Mouse (Mus musculus): ENCODE results near the gene Yy1. TPM values are rescaled to one million over a fixed set of nuclear protein-coding genes. Genes with fewer than 3 reads are reported as not detected.

Yy1 gene
- polyA plus RNA-seq, 1 experiment from 2014 or later = 14.4 TPM

GRCm38 (mm10) chr12:108856186-108856585, 63.4 kb downstream of the Yy1 start:
- Histone ChIP-seq H3K9me3 (replicated peaks) (no peaks in the 10 kb centered on the region), H3K36me3 (peaks cover 34% of the 10 kb centered on the region), H3K4me1 (no peaks in the 10 kb centered on the region), H3K27me3 (ENCODE audit: low read depth, poor library complexity, severe bottlenecking) (no peaks in the 10 kb centered on the region), H3K27ac (replicated peaks) (no peak overlapping the region), H3K4me3 (no peak overlapping the region)
- no peak for DNase-seq (ENCODE audit: low spot score)
- WGBS = 90% methylated on average over 8 of the region's 8 CpGs

DNA sequence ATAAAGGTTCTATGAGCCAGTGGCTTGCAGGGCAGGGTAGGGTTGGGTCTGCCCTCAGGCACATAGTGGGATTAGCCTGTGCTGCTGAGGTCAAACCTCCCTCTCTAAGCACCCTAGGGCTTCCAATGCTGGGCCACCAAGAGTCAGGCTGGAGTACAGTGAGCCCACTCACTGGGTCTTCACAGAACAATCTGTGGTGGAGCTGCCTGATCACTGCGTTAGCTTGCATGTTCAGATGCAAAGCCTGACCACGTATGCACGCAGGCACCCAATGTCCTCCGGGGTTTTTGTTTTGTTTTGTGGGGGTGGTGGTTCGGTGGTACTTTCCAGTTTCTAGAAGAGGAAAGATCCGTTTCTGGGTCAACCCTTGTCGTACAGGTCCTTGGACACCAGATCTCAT, 64.3 kb downstream of the Yy1 start:
- Histone ChIP-seq H3K27me3 (ENCODE audit: low read depth, poor library complexity, severe bottlenecking) (no peaks in the 10 kb centered on the region), H3K4me1 (no peaks in the 10 kb centered on the region), H3K36me3 (peaks cover 43% of the 10 kb centered on the region), H3K27ac (replicated peaks) (0 out of 2 replicates have a peak overlapping the region, but pooled peaks have one; percentile 38), H3K9me3 (replicated peaks) (no peaks in the 10 kb centered on the region), H3K4me3 (no peak overlapping the region)
- DNase-seq (ENCODE audit: low spot score) = no peak
- WGBS = 90% methylated on average over 7 of the region's 7 CpGs

DNA sequence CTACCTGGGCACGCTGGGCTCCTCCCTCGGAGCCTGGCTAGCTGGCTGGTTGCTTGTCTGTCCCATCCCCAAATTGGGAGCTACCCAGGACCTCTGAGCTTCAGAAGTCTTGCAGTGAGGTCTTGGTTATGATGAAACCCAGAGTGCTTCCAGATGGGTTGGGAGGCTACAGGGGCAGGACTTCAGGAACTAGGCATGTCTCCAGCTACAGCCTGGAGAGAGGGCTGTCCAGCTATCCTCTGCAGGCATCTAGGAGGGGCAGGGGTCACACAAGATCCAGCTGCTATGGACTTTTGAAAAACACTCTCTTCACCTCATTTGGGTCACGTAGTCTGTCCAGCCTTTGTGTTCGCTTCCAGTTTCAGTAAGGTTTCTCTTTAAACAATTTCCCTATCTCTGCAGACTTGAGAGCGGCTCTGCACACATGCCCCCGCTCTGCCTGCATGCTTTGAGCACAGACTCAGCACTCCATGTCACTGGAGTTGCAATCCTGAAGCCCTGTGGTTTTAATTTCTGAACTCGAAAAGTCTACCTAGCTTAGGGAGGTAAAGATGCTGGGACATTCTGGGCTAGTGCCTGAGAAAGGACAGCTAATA, 64.9 kb downstream of the Yy1 start:
- 87% methylated on average over 7 of the region's 7 CpGs for WGBS
- H3K4me1 ChIP-seq = no peaks in the 10 kb centered on the region
- no peak overlapping the region for H3K4me3 ChIP-seq
- H3K9me3 ChIP-seq (replicated peaks) = no peaks in the 10 kb centered on the region
- no peak for DNase-seq (ENCODE audit: low spot score)
- H3K27me3 ChIP-seq (ENCODE audit: low read depth, poor library complexity, severe bottlenecking) = no peaks in the 10 kb centered on the region
- 0 out of 2 replicates have a peak overlapping the region, but pooled peaks have one; percentile 38 for H3K27ac ChIP-seq (replicated peaks)
- H3K36me3 ChIP-seq = peaks cover 49% of the 10 kb centered on the region

- peaks cover 57% of the 10 kb centered on the region for H3K36me3 ChIP-seq
- DNase-seq (ENCODE audit: low spot score) = no peak
- whole genome bisulfite sequencing = 89% methylated on average over 5 of the region's 5 CpGs
Measured at GRCm38 (mm10) chr12:108858486-108858885, 65.7 kb downstream of the Yy1 start.

GRCm38 (mm10) chr12:108865007-108865494, 72.3 kb downstream of the Yy1 start:
- 91% methylated on average over 6 of the region's 6 CpGs for WGBS
- DNase-seq (ENCODE audit: low spot score) = no peak
- H3K36me3 ChIP-seq = peaks cover 100% of the 10 kb centered on the region

More at GRCm38 (mm10) chr12:108858486-108858885, 65.7 kb downstream of the Yy1 start:
- Histone ChIP-seq H3K27me3 (ENCODE audit: low read depth, poor library complexity, severe bottlenecking) (no peaks in the 10 kb centered on the region), H3K9me3 (replicated peaks) (no peaks in the 10 kb centered on the region), H3K4me1 (no peaks in the 10 kb centered on the region), H3K27ac (replicated peaks) (no peak overlapping the region), H3K4me3 (no peak overlapping the region)

GRCm38 (mm10) chr12:108869575-108869974, 76.8 kb downstream of the Yy1 start:
- Histone ChIP-seq H3K36me3 (peaks cover 99% of the 10 kb centered on the region), H3K4me3 (no peak overlapping the region), H3K27me3 (ENCODE audit: low read depth, poor library complexity, severe bottlenecking) (no peaks in the 10 kb centered on the region), H3K9me3 (replicated peaks) (no peaks in the 10 kb centered on the region), H3K4me1 (no peaks in the 10 kb centered on the region), H3K27ac (replicated peaks) (no peak overlapping the region)
- DNase-seq (ENCODE audit: low spot score) = no peak
- 83% methylated on average over 2 of the region's 2 CpGs for WGBS

More at GRCm38 (mm10) chr12:108865007-108865494, 72.3 kb downstream of the Yy1 start:
- Histone ChIP-seq H3K4me1 (no peaks in the 10 kb centered on the region), H3K9me3 (replicated peaks) (no peaks in the 10 kb centered on the region), H3K4me3 (no peak overlapping the region), H3K27ac (replicated peaks) (no peak overlapping the region), H3K27me3 (ENCODE audit: low read depth, poor library complexity, severe bottlenecking) (no peaks in the 10 kb centered on the region)

MicroRNAs encoded within 50 kb of the gene (microRNA counts, 519-probe panel; counts per million panel counts)
- microRNA mmu-miR-345-3p (not detected), microRNA mmu-miR-345-5p (not detected)

Small RNA genes lying within 50 kb of the gene (microRNA-seq; reads per million reads assigned to microRNA genes)
- gene Mir345 = 141 reads per million, percentile 55 among the genes with 10 or more reads in this experiment

Other genes starting within 250 kb of the Yy1 start
- 57.7 and 75.0 TPM in 2 replicates for gene Evl, start 238.3 kb upstream of the Yy1 start, polyA plus RNA-seq (2016; fragmentation: Nextera tagmentation; extraction: Ambion mirVana)
- 1.1 and 2.2 TPM in 2 replicates for gene Degs2, start 90.7 kb upstream of the Yy1 start, polyA plus RNA-seq (2016; fragmentation: Nextera tagmentation; extraction: Ambion mirVana)
- gene Slc25a29, start 42.9 kb downstream of the Yy1 start, polyA plus RNA-seq (2016; fragmentation: Nextera tagmentation; extraction: Ambion mirVana) = 12.4 TPM in 2 replicates
- 11.7 and 12.5 TPM in 2 replicates for gene Slc25a47, start 43.1 kb downstream of the Yy1 start, polyA plus RNA-seq (2016; fragmentation: Nextera tagmentation; extraction: Ambion mirVana)
- 7.3 and 11.2 TPM in 2 replicates for gene Wdr25, start 100.7 kb downstream of the Yy1 start, polyA plus RNA-seq (2016; fragmentation: Nextera tagmentation; extraction: Ambion mirVana)
- 151 and 156 TPM in 2 replicates for gene Wars, start 101.2 kb downstream of the Yy1 start, polyA plus RNA-seq (2016; fragmentation: Nextera tagmentation; extraction: Ambion mirVana)

Data from midbrain, embryonic 10.5 days (tissue).